Mouse (Mus musculus) right cerebral cortex, adult 18-20 months (tissue): ENCODE measurements around the gene Ccdc150.

Experiments
- DNase-seq: peaks from one replicate; pipeline ENCODE4 v3.0.0; 2022; ENCODE audit warnings: mixed read lengths

Ccdc150 gene

GRCm38 (mm10) chr1:54250158-54250866 lies at the start of gene Ccdc150:
Gene Ccdc150 (plus strand): TSS chr1:54250683.
- DNase-seq: peak; percentile 99

GRCm38 (mm10) chr1:54220273-54220672 lies 30.2 kb upstream of the Ccdc150 start:
- DNase-seq: no peak

GRCm38 (mm10) chr1:54242722-54243121 lies 7.8 kb upstream of the Ccdc150 start:
- no peak for DNase-seq

- no peak for DNase-seq
Measured at GRCm38 (mm10) chr1:54275552-54275951, 25.1 kb downstream of the Ccdc150 start.

GRCm38 (mm10) chr1:54279628-54280027 lies 29.1 kb downstream of the Ccdc150 start:
- DNase-seq: no peak

GRCm38 (mm10) chr1:54280651-54281050 lies 30.2 kb downstream of the Ccdc150 start:
- no peak for DNase-seq

GRCm38 (mm10) chr1:54306404-54306803 lies 55.9 kb downstream of the Ccdc150 start:
- DNase-seq: no peak

GRCm38 (mm10) chr1:54326647-54327046 lies 76.2 kb downstream of the Ccdc150 start:
- DNase-seq: no peak

GRCm38 (mm10) chr1:54327876-54328545 lies 77.5 kb downstream of the Ccdc150 start:
- DNase-seq: no peak

- peak; percentile 39 for DNase-seq
Measured at GRCm38 (mm10) chr1:54332988-54333387, 82.5 kb downstream of the Ccdc150 start.

- no peak for DNase-seq
Measured at GRCm38 (mm10) chr1:54354786-54355185, 104.3 kb downstream of the Ccdc150 start.

- DNase-seq: no peak
Measured at GRCm38 (mm10) chr1:54355485-54355884, 105.0 kb downstream of the Ccdc150 start.

- no peak for DNase-seq
Measured at GRCm38 (mm10) chr1:54356566-54356965, 106.1 kb downstream of the Ccdc150 start.

GRCm38 (mm10) chr1:54377506-54378051 lies 127.1 kb downstream of the Ccdc150 start:
- no peak for DNase-seq

GRCm38 (mm10) chr1:54380978-54381914 lies 130.8 kb downstream of the Ccdc150 start:
- DNase-seq: peak; percentile 62

- no peak for DNase-seq
Measured at GRCm38 (mm10) chr1:54384221-54384620, 133.7 kb downstream of the Ccdc150 start.

- DNase-seq: no peak
Measured at GRCm38 (mm10) chr1:54402736-54403135, 152.3 kb downstream of the Ccdc150 start.
